Comparison of ENCODE assay signal across 25 mouse cellular contexts in the genomic region with DNA sequence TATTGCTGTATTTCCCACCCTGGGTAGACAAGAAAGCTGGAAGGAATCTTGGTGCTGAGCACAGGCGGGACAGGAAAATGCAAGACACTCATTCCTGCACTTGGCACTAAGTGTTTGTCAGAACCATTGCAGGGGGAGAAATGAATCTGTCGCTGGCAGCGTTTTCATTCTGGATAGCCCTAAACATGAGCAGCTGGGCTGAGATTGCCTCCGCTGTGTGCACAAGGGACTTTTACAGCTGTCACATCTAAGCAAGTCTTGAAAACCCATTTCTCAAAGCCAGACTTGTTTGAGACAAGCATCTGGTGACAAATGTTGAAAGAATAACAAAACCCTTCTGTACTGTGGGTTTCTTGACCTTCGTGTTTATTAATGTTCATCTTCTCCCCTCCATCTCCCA.
DNase-seq lines count a peak whose midpoint lies in the region; TF ChIP-seq lines count a peak whose summit lies in the region.
"Had no signal": no experiment of that assay in that cellular context is flagged by ENCODE, and none has a peak within 500 bp of the region (broad histone marks: within the 10 kb centered on the region; RNA-seq: fewer than 3 reads in every experiment).

No protein-coding gene starts in this region.

- H3K4me3 ChIP-seq in gastrocnemius, adult 2 months = no peak overlapping the region
- H3K4me3 ChIP-seq: embryonic facial prominence, embryonic 12.5 days; erythroblast, embryonic 14.5 days; forebrain, embryonic 12.5 days; heart, embryonic 15.5 days; hindbrain, embryonic 10.5 days; intestine, embryonic 15.5 days; layer of hippocampus, adult 2 months; limb, embryonic 12.5 days; megakaryocyte, embryonic 14.5 days; midbrain, embryonic 13.5 days; neural tube, embryonic 12.5 days had no signal

- intact Hi-C loops in gastrocnemius, adult 2 months (cut with DNase I) = no loop called here

- H3K27ac ChIP-seq in gastrocnemius, adult 2 months = no peak overlapping the region
- H3K27ac ChIP-seq: embryonic facial prominence, embryonic 12.5 days; forebrain, embryonic 12.5 days; heart, embryonic 15.5 days; hindbrain, embryonic 10.5 days; intestine, embryonic 15.5 days; layer of hippocampus, adult 2 months; limb, embryonic 12.5 days; midbrain, embryonic 13.5 days; neural tube, embryonic 12.5 days had no signal

- peak; percentile 7 for DNase-seq in gastrocnemius, postnatal 10 days
- no peak for DNase-seq in gastrocnemius, adult 2 months
- peak; percentile 13 for DNase-seq in layer of hippocampus, adult 9-11 months
- no peak for DNase-seq in layer of hippocampus, adult 9-10 months (ENCODE audit: low spot score)
- peak; percentile 8 for DNase-seq in right cerebral cortex, adult 18-20 months
- DNase-seq in right cerebral cortex, adult 2 months (ENCODE audit: low spot score in 2 of 2) = no peak
- DNase-seq in telencephalon, adult 2 months (ENCODE audit: low read depth, low spot score) = peak; percentile 15
- DNase-seq: adrenal gland, postnatal 36 days; cerebellum, adult 11-12 months; kidney, adult 8-10 months; kidney, postnatal 10 days; liver, postnatal 0 days; lung, postnatal 36 days; thymus, postnatal 25 days had no signal

- no peak for TF ChIP-seq CTCF in gastrocnemius, adult 2 months (IDR thresholded peaks at IDR 0.05)

Comparison
In these comparisons a context has a peak if more than half of its experiments do, and no peak if none do; other contexts are left out.
1. DNase-seq: peak in gastrocnemius, postnatal 10 days (single experiment), layer of hippocampus, adult 9-11 months (single experiment), right cerebral cortex, adult 18-20 months (single experiment) and telencephalon, adult 2 months (single experiment); none in gastrocnemius, adult 2 months (single experiment), layer of hippocampus, adult 9-10 months (single experiment) and right cerebral cortex, adult 2 months (0 of 2).